Mouse (Mus musculus): ENCODE data around the gene Cd38. TPM values are rescaled to one million over a fixed set of nuclear protein-coding genes. Genes with fewer than 3 reads are reported as not detected.
"Not testable (repeated sequence)": the region's sequence is repeated elsewhere in the genome, so short reads cannot be mapped to it uniquely, and the experiment has no call there.

The Cd38 gene
- polyA plus RNA-seq, 1 experiment, result 0.40 TPM

- H3K27me3 ChIP-seq (ENCODE audit: control insufficient read depth, insufficient read depth, low read length), result no peaks in the 10 kb centered on the region
- H3K27ac ChIP-seq (ENCODE audit: control insufficient read depth, insufficient read depth, low read depth, low read length), result no peak overlapping the region
Measured at GRCm38 (mm10) chr5:43904685-43905084, 36.3 kb downstream of the Cd38 start.

GRCm38 (mm10) chr5:43909213-43909612 is 40.9 kb downstream of the Cd38 start:
- TF ChIP-seq POLR2A (IDR thresholded peaks at IDR 0.05; ENCODE audit: control insufficient read depth, low read depth, low read length) (no peak), CTCF (IDR thresholded peaks at IDR 0.05; ENCODE audit: control insufficient read depth, insufficient read depth, insufficient replicate concordance, low read depth, low read length) (no peak)
- Histone ChIP-seq H3K36me3 (ENCODE audit: control insufficient read depth, insufficient read depth, low read length) (no peaks in the 10 kb centered on the region), H3K4me3 (ENCODE audit: control insufficient read depth, low read depth, low read length) (peak overlapping the region; percentile 68), H3K27ac (ENCODE audit: control insufficient read depth, insufficient read depth, low read depth, low read length) (no peak overlapping the region), H3K27me3 (ENCODE audit: control insufficient read depth, insufficient read depth, low read length) (no peaks in the 10 kb centered on the region), H3K4me1 (ENCODE audit: control insufficient read depth, insufficient read depth, low read length) (peaks cover 5% of the 10 kb centered on the region)

More at GRCm38 (mm10) chr5:43904685-43905084, 36.3 kb downstream of the Cd38 start:
- TF ChIP-seq CTCF (IDR thresholded peaks at IDR 0.05; ENCODE audit: control insufficient read depth, insufficient read depth, insufficient replicate concordance, low read depth, low read length), result no peak
- TF ChIP-seq POLR2A (IDR thresholded peaks at IDR 0.05; ENCODE audit: control insufficient read depth, low read depth, low read length), result no peak
- no peak overlapping the region for H3K4me3 ChIP-seq (ENCODE audit: control insufficient read depth, low read depth, low read length)
- H3K4me1 ChIP-seq (ENCODE audit: control insufficient read depth, insufficient read depth, low read length), result peaks cover 5% of the 10 kb centered on the region
- H3K36me3 ChIP-seq (ENCODE audit: control insufficient read depth, insufficient read depth, low read length), result no peaks in the 10 kb centered on the region

GRCm38 (mm10) chr5:43910006-43910405 is 41.7 kb downstream of the Cd38 start:
- Histone ChIP-seq H3K36me3 (ENCODE audit: control insufficient read depth, insufficient read depth, low read length) (no peaks in the 10 kb centered on the region), H3K27me3 (ENCODE audit: control insufficient read depth, insufficient read depth, low read length) (no peaks in the 10 kb centered on the region), H3K4me1 (ENCODE audit: control insufficient read depth, insufficient read depth, low read length) (peaks cover 5% of the 10 kb centered on the region), H3K27ac (ENCODE audit: control insufficient read depth, insufficient read depth, low read depth, low read length) (no peak overlapping the region), H3K4me3 (ENCODE audit: control insufficient read depth, low read depth, low read length) (no peak overlapping the region)
- TF ChIP-seq CTCF (IDR thresholded peaks at IDR 0.05; ENCODE audit: control insufficient read depth, insufficient read depth, insufficient replicate concordance, low read depth, low read length) (no peak), POLR2A (IDR thresholded peaks at IDR 0.05; ENCODE audit: control insufficient read depth, low read depth, low read length) (no peak)

- peaks cover 13% of the 10 kb centered on the region for H3K4me1 ChIP-seq (ENCODE audit: control insufficient read depth, insufficient read depth, low read length)
- not testable (repeated sequence) for H3K36me3 ChIP-seq (ENCODE audit: control insufficient read depth, insufficient read depth, low read length); H3K27me3 ChIP-seq (ENCODE audit: control insufficient read depth, insufficient read depth, low read length); H3K27ac ChIP-seq (ENCODE audit: control insufficient read depth, insufficient read depth, low read depth, low read length); H3K4me3 ChIP-seq (ENCODE audit: control insufficient read depth, low read depth, low read length)
Measured at GRCm38 (mm10) chr5:43912844-43913243, 44.5 kb downstream of the Cd38 start, which contains the start of gene Gm7879. TSS of gene Gm7879 (plus strand) at chr5:43913144.

GRCm38 (mm10) chr5:43915261-43915886 is 47.0 kb downstream of the Cd38 start:
- no peak overlapping the region for H3K27ac ChIP-seq (ENCODE audit: control insufficient read depth, insufficient read depth, low read depth, low read length)
- H3K4me1 ChIP-seq (ENCODE audit: control insufficient read depth, insufficient read depth, low read length), result peaks cover 8% of the 10 kb centered on the region
- no peaks in the 10 kb centered on the region for H3K27me3 ChIP-seq (ENCODE audit: control insufficient read depth, insufficient read depth, low read length)
- TF ChIP-seq POLR2A (IDR thresholded peaks at IDR 0.05; ENCODE audit: control insufficient read depth, low read depth, low read length) (no peak), CTCF (IDR thresholded peaks at IDR 0.05; ENCODE audit: control insufficient read depth, insufficient read depth, insufficient replicate concordance, low read depth, low read length) (no peak)
- no peak overlapping the region for H3K4me3 ChIP-seq (ENCODE audit: control insufficient read depth, low read depth, low read length)
- no peaks in the 10 kb centered on the region for H3K36me3 ChIP-seq (ENCODE audit: control insufficient read depth, insufficient read depth, low read length)

- Histone ChIP-seq H3K4me3 (ENCODE audit: control insufficient read depth, low read depth, low read length) (no peak overlapping the region), H3K36me3 (ENCODE audit: control insufficient read depth, insufficient read depth, low read length) (no peaks in the 10 kb centered on the region), H3K4me1 (ENCODE audit: control insufficient read depth, insufficient read depth, low read length) (peaks cover 4% of the 10 kb centered on the region), H3K27ac (ENCODE audit: control insufficient read depth, insufficient read depth, low read depth, low read length) (no peak overlapping the region), H3K27me3 (ENCODE audit: control insufficient read depth, insufficient read depth, low read length) (no peaks in the 10 kb centered on the region)
- TF ChIP-seq CTCF (IDR thresholded peaks at IDR 0.05; ENCODE audit: control insufficient read depth, insufficient read depth, insufficient replicate concordance, low read depth, low read length) (no peak), POLR2A (IDR thresholded peaks at IDR 0.05; ENCODE audit: control insufficient read depth, low read depth, low read length) (no peak)
Measured at GRCm38 (mm10) chr5:43921877-43922276, 53.5 kb downstream of the Cd38 start.

- no peak overlapping the region for H3K27ac ChIP-seq (ENCODE audit: control insufficient read depth, insufficient read depth, low read depth, low read length)
- H3K27me3 ChIP-seq (ENCODE audit: control insufficient read depth, insufficient read depth, low read length), result no peaks in the 10 kb centered on the region
- TF ChIP-seq CTCF (IDR thresholded peaks at IDR 0.05; ENCODE audit: control insufficient read depth, insufficient read depth, insufficient replicate concordance, low read depth, low read length) (peak; percentile 47; the same call in 1 of the 2 replicates), POLR2A (IDR thresholded peaks at IDR 0.05; ENCODE audit: control insufficient read depth, low read depth, low read length) (no peak)
- no peak overlapping the region for H3K4me3 ChIP-seq (ENCODE audit: control insufficient read depth, low read depth, low read length)
- H3K4me1 ChIP-seq (ENCODE audit: control insufficient read depth, insufficient read depth, low read length), result no peaks in the 10 kb centered on the region
- H3K36me3 ChIP-seq (ENCODE audit: control insufficient read depth, insufficient read depth, low read length), result no peaks in the 10 kb centered on the region
Measured at GRCm38 (mm10) chr5:43923933-43924332, 55.6 kb downstream of the Cd38 start.

- Histone ChIP-seq H3K27me3 (ENCODE audit: control insufficient read depth, insufficient read depth, low read length) (no peaks in the 10 kb centered on the region), H3K4me1 (ENCODE audit: control insufficient read depth, insufficient read depth, low read length) (no peaks in the 10 kb centered on the region), H3K36me3 (ENCODE audit: control insufficient read depth, insufficient read depth, low read length) (no peaks in the 10 kb centered on the region), H3K4me3 (ENCODE audit: control insufficient read depth, low read depth, low read length) (no peak overlapping the region), H3K27ac (ENCODE audit: control insufficient read depth, insufficient read depth, low read depth, low read length) (no peak overlapping the region)
- no peak for TF ChIP-seq CTCF (IDR thresholded peaks at IDR 0.05; ENCODE audit: control insufficient read depth, insufficient read depth, insufficient replicate concordance, low read depth, low read length)
- TF ChIP-seq POLR2A (IDR thresholded peaks at IDR 0.05; ENCODE audit: control insufficient read depth, low read depth, low read length), result no peak
Measured at GRCm38 (mm10) chr5:43927729-43928128, 59.4 kb downstream of the Cd38 start.

All from testis, adult 2 months (tissue).